Mouse (Mus musculus) brain, embryonic 14.5 days (tissue): Measurements from ENCODE around the gene Iqsec1. TPM values are rescaled to one million over a fixed set of nuclear protein-coding genes. Genes with fewer than 3 reads are reported as not detected.
"Not testable (repeated sequence)": the region's sequence is repeated elsewhere in the genome, so short reads cannot be mapped to it uniquely, and the experiment has no call there.

Source experiments
- DNase-seq: peaks from one replicate; pipeline ENCODE4 v3.0.0-alpha.2; 2011; ENCODE audit warnings: low read depth
- CTCF ChIP-seq: fragments of 200-500 bp; IDR thresholded peaks from 2 replicates; pipeline ENCODE4 v1.5.1; 2012; ENCODE audit warnings: inconsistent platforms, mild to moderate bottlenecking, moderate library complexity, borderline replicate concordance; ENCODE audit not compliant: insufficient read depth, insufficient read length; ENCODE audit errors: extremely low read depth
- POLR2A ChIP-seq: fragments of 200-500 bp; IDR thresholded peaks from 2 replicates; pipeline ENCODE4 v1.6.1; 2012; ENCODE audit warnings: mild to moderate bottlenecking, inconsistent platforms, borderline replicate concordance; ENCODE audit not compliant: poor library complexity, insufficient read depth, insufficient read length, severe bottlenecking; ENCODE audit errors: extremely low read depth
- polyA plus RNA-seq: library from polyadenylated mRNA; depleted of rRNA; stranded (reverse); fragments of >200 nt; gene quantifications from 2 replicates; pipeline ENCODE4 v1.2.3, GENCODE M21; 2012

Gene Iqsec1
- polyA plus RNA-seq, 1 experiment = 91.1 TPM

GRCm38 (mm10) chr6:90678759-90679158 is 309.7 kb downstream of the Iqsec1 start:
- no peak for TF ChIP-seq POLR2A

GRCm38 (mm10) chr6:90668693-90669092 is 319.8 kb downstream of the Iqsec1 start:
- no peak for DNase-seq
- TF ChIP-seq POLR2A = no peak
- TF ChIP-seq CTCF = no peak

More at GRCm38 (mm10) chr6:90678759-90679158, 309.7 kb downstream of the Iqsec1 start:
- no peak for DNase-seq

- no peak for DNase-seq
- no peak for TF ChIP-seq POLR2A
- TF ChIP-seq CTCF = no peak
Observed at GRCm38 (mm10) chr6:90663736-90664135, 324.7 kb downstream of the Iqsec1 start.

GRCm38 (mm10) chr6:90662148-90662547 is 326.3 kb downstream of the Iqsec1 start:
- TF ChIP-seq CTCF = no peak
- TF ChIP-seq POLR2A = no peak
- no peak for DNase-seq

GRCm38 (mm10) chr6:90661029-90661399 is 327.5 kb downstream of the Iqsec1 start:
- TF ChIP-seq POLR2A = no peak
- no peak for TF ChIP-seq CTCF
- DNase-seq = no peak

- DNase-seq = no peak
- TF ChIP-seq CTCF (no peak), POLR2A (no peak)
Observed at GRCm38 (mm10) chr6:90660398-90661028, 328.0 kb downstream of the Iqsec1 start.

- no peak for DNase-seq
- TF ChIP-seq POLR2A = no peak
- no peak for TF ChIP-seq CTCF
Observed at GRCm38 (mm10) chr6:90659913-90660312, 328.6 kb downstream of the Iqsec1 start.

GRCm38 (mm10) chr6:90656344-90656850 is 332.1 kb downstream of the Iqsec1 start:
- DNase-seq = not testable (repeated sequence)

GRCm38 (mm10) chr6:90653736-90654135 is 334.7 kb downstream of the Iqsec1 start:
- DNase-seq = peak; percentile 51
- TF ChIP-seq POLR2A (no peak), CTCF (peak; percentile 68)

GRCm38 (mm10) chr6:90650634-90651033 is 337.9 kb downstream of the Iqsec1 start:
- no peak for DNase-seq
- TF ChIP-seq POLR2A (no peak), CTCF (no peak)

GRCm38 (mm10) chr6:90649279-90649678 is 339.2 kb downstream of the Iqsec1 start:
- DNase-seq = no peak

GRCm38 (mm10) chr6:90648391-90648790 is 340.1 kb downstream of the Iqsec1 start:
- no peak for DNase-seq

More at GRCm38 (mm10) chr6:90649279-90649678, 339.2 kb downstream of the Iqsec1 start:
- TF ChIP-seq POLR2A (no peak), CTCF (no peak)

GRCm38 (mm10) chr6:90644965-90645364 is 343.5 kb downstream of the Iqsec1 start:
- peak; percentile 58 for DNase-seq
- TF ChIP-seq CTCF (no peak), POLR2A (no peak)

More at GRCm38 (mm10) chr6:90648391-90648790, 340.1 kb downstream of the Iqsec1 start:
- TF ChIP-seq CTCF (no peak), POLR2A (no peak)

- no peak for DNase-seq
- TF ChIP-seq POLR2A (no peak), CTCF (no peak)
Observed at GRCm38 (mm10) chr6:90643057-90643456, 345.4 kb downstream of the Iqsec1 start.
